Mouse (Mus musculus): ENCODE data around the gene Efcc1. TPM values are rescaled to one million over a fixed set of nuclear protein-coding genes. Genes with fewer than 3 reads are reported as not detected.

Gene Efcc1
- polyA plus RNA-seq, 1 experiment from 2014 or later = 0.80 TPM

GRCm38 (mm10) chr6:87748531-87748930 is 17.9 kb downstream of the Efcc1 start:
- Histone ChIP-seq H3K27ac (ENCODE audit: low read length) (no peak overlapping the region), H3K9ac (ENCODE audit: low read length) (no peak overlapping the region), H3K9me3 (replicated peaks; ENCODE audit: control insufficient read depth, low read length) (no peaks in the 10 kb centered on the region), H3K27me3 (ENCODE audit: control insufficient read depth, insufficient read depth, low read length) (no peaks in the 10 kb centered on the region), H3K36me3 (ENCODE audit: control insufficient read depth, insufficient read depth) (no peaks in the 10 kb centered on the region), H3K4me1 (ENCODE audit: control insufficient read depth, insufficient read depth, low read length) (no peaks in the 10 kb centered on the region), H3K4me2 (ENCODE audit: low read depth, low read length) (no peak overlapping the region), H3K4me3 (ENCODE audit: low read length) (no peak overlapping the region)
- ATAC-seq (replicated peaks; ENCODE audit: extremely low read depth, insufficient read depth, low FRiP score) = no peak
- WGBS = 70% methylated on average over 6 of the region's 6 CpGs

- no peak for ATAC-seq (replicated peaks; ENCODE audit: extremely low read depth, insufficient read depth, low FRiP score)
- Histone ChIP-seq H3K36me3 (ENCODE audit: control insufficient read depth, insufficient read depth) (no peaks in the 10 kb centered on the region), H3K4me3 (ENCODE audit: low read length) (no peak overlapping the region), H3K4me1 (ENCODE audit: control insufficient read depth, insufficient read depth, low read length) (no peaks in the 10 kb centered on the region), H3K4me2 (ENCODE audit: low read depth, low read length) (no peak overlapping the region), H3K27me3 (ENCODE audit: control insufficient read depth, insufficient read depth, low read length) (no peaks in the 10 kb centered on the region), H3K27ac (ENCODE audit: low read length) (no peak overlapping the region), H3K9me3 (replicated peaks; ENCODE audit: control insufficient read depth, low read length) (no peaks in the 10 kb centered on the region), H3K9ac (ENCODE audit: low read length) (no peak overlapping the region)
- 73% methylated on average over 8 of the region's 8 CpGs for WGBS
Observed at GRCm38 (mm10) chr6:87750184-87750910, 19.7 kb downstream of the Efcc1 start.

GRCm38 (mm10) chr6:87751574-87751973 is 20.9 kb downstream of the Efcc1 start:
- Histone ChIP-seq H3K4me1 (ENCODE audit: control insufficient read depth, insufficient read depth, low read length) (no peaks in the 10 kb centered on the region), H3K27ac (ENCODE audit: low read length) (no peak overlapping the region)

GRCm38 (mm10) chr6:87755196-87755595 is 24.5 kb downstream of the Efcc1 start:
- ATAC-seq (replicated peaks; ENCODE audit: extremely low read depth, insufficient read depth, low FRiP score) = no peak
- no peaks in the 10 kb centered on the region for H3K27me3 ChIP-seq (ENCODE audit: control insufficient read depth, insufficient read depth, low read length)
- no peak overlapping the region for H3K9ac ChIP-seq (ENCODE audit: low read length)
- WGBS = 78% methylated on average over 4 of the region's 4 CpGs
- no peaks in the 10 kb centered on the region for H3K4me1 ChIP-seq (ENCODE audit: control insufficient read depth, insufficient read depth, low read length)
- H3K27ac ChIP-seq (ENCODE audit: low read length) = no peak overlapping the region
- no peaks in the 10 kb centered on the region for H3K36me3 ChIP-seq (ENCODE audit: control insufficient read depth, insufficient read depth)
- no peak overlapping the region for H3K4me2 ChIP-seq (ENCODE audit: low read depth, low read length)
- H3K9me3 ChIP-seq (replicated peaks; ENCODE audit: control insufficient read depth, low read length) = no peaks in the 10 kb centered on the region
- H3K4me3 ChIP-seq (ENCODE audit: low read length) = no peak overlapping the region

More at GRCm38 (mm10) chr6:87751574-87751973, 20.9 kb downstream of the Efcc1 start:
- Histone ChIP-seq H3K9me3 (replicated peaks; ENCODE audit: control insufficient read depth, low read length) (no peaks in the 10 kb centered on the region), H3K4me3 (ENCODE audit: low read length) (no peak overlapping the region), H3K9ac (ENCODE audit: low read length) (no peak overlapping the region), H3K4me2 (ENCODE audit: low read depth, low read length) (no peak overlapping the region), H3K27me3 (ENCODE audit: control insufficient read depth, insufficient read depth, low read length) (no peaks in the 10 kb centered on the region), H3K36me3 (ENCODE audit: control insufficient read depth, insufficient read depth) (no peaks in the 10 kb centered on the region)
- 79% methylated on average over 6 of the region's 6 CpGs for WGBS
- ATAC-seq (replicated peaks; ENCODE audit: extremely low read depth, insufficient read depth, low FRiP score) = no peak

DNA sequence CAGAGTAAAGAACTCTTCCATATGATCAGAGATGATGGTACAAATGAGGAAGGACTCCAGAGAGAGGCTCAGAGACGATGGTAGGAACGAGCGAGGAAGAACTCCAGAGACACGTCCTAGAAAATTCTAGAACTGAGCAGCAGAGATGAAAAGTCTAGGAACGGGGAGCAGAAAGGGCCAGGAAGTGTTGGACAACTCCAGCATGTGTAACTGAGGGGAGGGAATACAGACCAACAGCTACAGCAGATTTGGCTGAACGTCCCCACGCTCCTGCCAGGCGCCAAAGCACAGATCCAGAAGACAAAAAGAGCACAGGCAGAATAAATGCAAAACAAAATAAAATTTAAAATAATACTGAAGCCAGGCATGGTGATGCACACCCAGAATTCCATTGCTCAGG is 26.2 kb downstream of the Efcc1 start:
- H3K27me3 ChIP-seq (ENCODE audit: control insufficient read depth, insufficient read depth, low read length) = no peaks in the 10 kb centered on the region
- no peak for ATAC-seq (replicated peaks; ENCODE audit: extremely low read depth, insufficient read depth, low FRiP score)
- H3K36me3 ChIP-seq (ENCODE audit: control insufficient read depth, insufficient read depth) = no peaks in the 10 kb centered on the region
- no peak overlapping the region for H3K4me2 ChIP-seq (ENCODE audit: low read depth, low read length)
- no peaks in the 10 kb centered on the region for H3K4me1 ChIP-seq (ENCODE audit: control insufficient read depth, insufficient read depth, low read length)
- 82% methylated on average over 8 of the region's 8 CpGs for WGBS
- H3K27ac ChIP-seq (ENCODE audit: low read length) = no peak overlapping the region
- H3K4me3 ChIP-seq (ENCODE audit: low read length) = no peak overlapping the region
- no peaks in the 10 kb centered on the region for H3K9me3 ChIP-seq (replicated peaks; ENCODE audit: control insufficient read depth, low read length)
- no peak overlapping the region for H3K9ac ChIP-seq (ENCODE audit: low read length)

- Histone ChIP-seq H3K27me3 (ENCODE audit: control insufficient read depth, insufficient read depth, low read length) (no peaks in the 10 kb centered on the region), H3K27ac (ENCODE audit: low read length) (no peak overlapping the region), H3K36me3 (ENCODE audit: control insufficient read depth, insufficient read depth) (no peaks in the 10 kb centered on the region), H3K4me1 (ENCODE audit: control insufficient read depth, insufficient read depth, low read length) (no peaks in the 10 kb centered on the region), H3K4me2 (ENCODE audit: low read depth, low read length) (no peak overlapping the region), H3K9me3 (replicated peaks; ENCODE audit: control insufficient read depth, low read length) (no peaks in the 10 kb centered on the region), H3K4me3 (ENCODE audit: low read length) (no peak overlapping the region), H3K9ac (ENCODE audit: low read length) (no peak overlapping the region)
- ATAC-seq (replicated peaks; ENCODE audit: extremely low read depth, insufficient read depth, low FRiP score) = no peak
- WGBS = 58% methylated on average over 3 of the region's 3 CpGs
Observed at GRCm38 (mm10) chr6:87759404-87759803, 28.7 kb downstream of the Efcc1 start.

GRCm38 (mm10) chr6:87759850-87760249 is 29.2 kb downstream of the Efcc1 start:
- H3K27me3 ChIP-seq (ENCODE audit: control insufficient read depth, insufficient read depth, low read length) = no peaks in the 10 kb centered on the region
- ATAC-seq (replicated peaks; ENCODE audit: extremely low read depth, insufficient read depth, low FRiP score) = no peak
- no peaks in the 10 kb centered on the region for H3K4me1 ChIP-seq (ENCODE audit: control insufficient read depth, insufficient read depth, low read length)
- H3K9me3 ChIP-seq (replicated peaks; ENCODE audit: control insufficient read depth, low read length) = no peaks in the 10 kb centered on the region
- WGBS = 58% methylated on average over 3 of the region's 3 CpGs
- no peaks in the 10 kb centered on the region for H3K36me3 ChIP-seq (ENCODE audit: control insufficient read depth, insufficient read depth)
- H3K4me2 ChIP-seq (ENCODE audit: low read depth, low read length) = no peak overlapping the region
- no peak overlapping the region for H3K4me3 ChIP-seq (ENCODE audit: low read length)
- H3K27ac ChIP-seq (ENCODE audit: low read length) = no peak overlapping the region
- no peak overlapping the region for H3K9ac ChIP-seq (ENCODE audit: low read length)

GRCm38 (mm10) chr6:87762161-87762560 is 31.5 kb downstream of the Efcc1 start:
- H3K9me3 ChIP-seq (replicated peaks; ENCODE audit: control insufficient read depth, low read length) = no peaks in the 10 kb centered on the region
- 70% methylated on average over 5 of the region's 5 CpGs for WGBS
- H3K27me3 ChIP-seq (ENCODE audit: control insufficient read depth, insufficient read depth, low read length) = no peaks in the 10 kb centered on the region
- no peak for ATAC-seq (replicated peaks; ENCODE audit: extremely low read depth, insufficient read depth, low FRiP score)
- no peak overlapping the region for H3K27ac ChIP-seq (ENCODE audit: low read length)
- no peak overlapping the region for H3K9ac ChIP-seq (ENCODE audit: low read length)
- H3K36me3 ChIP-seq (ENCODE audit: control insufficient read depth, insufficient read depth) = no peaks in the 10 kb centered on the region
- no peak overlapping the region for H3K4me2 ChIP-seq (ENCODE audit: low read depth, low read length)
- H3K4me1 ChIP-seq (ENCODE audit: control insufficient read depth, insufficient read depth, low read length) = no peaks in the 10 kb centered on the region
- no peak overlapping the region for H3K4me3 ChIP-seq (ENCODE audit: low read length)

DNA sequence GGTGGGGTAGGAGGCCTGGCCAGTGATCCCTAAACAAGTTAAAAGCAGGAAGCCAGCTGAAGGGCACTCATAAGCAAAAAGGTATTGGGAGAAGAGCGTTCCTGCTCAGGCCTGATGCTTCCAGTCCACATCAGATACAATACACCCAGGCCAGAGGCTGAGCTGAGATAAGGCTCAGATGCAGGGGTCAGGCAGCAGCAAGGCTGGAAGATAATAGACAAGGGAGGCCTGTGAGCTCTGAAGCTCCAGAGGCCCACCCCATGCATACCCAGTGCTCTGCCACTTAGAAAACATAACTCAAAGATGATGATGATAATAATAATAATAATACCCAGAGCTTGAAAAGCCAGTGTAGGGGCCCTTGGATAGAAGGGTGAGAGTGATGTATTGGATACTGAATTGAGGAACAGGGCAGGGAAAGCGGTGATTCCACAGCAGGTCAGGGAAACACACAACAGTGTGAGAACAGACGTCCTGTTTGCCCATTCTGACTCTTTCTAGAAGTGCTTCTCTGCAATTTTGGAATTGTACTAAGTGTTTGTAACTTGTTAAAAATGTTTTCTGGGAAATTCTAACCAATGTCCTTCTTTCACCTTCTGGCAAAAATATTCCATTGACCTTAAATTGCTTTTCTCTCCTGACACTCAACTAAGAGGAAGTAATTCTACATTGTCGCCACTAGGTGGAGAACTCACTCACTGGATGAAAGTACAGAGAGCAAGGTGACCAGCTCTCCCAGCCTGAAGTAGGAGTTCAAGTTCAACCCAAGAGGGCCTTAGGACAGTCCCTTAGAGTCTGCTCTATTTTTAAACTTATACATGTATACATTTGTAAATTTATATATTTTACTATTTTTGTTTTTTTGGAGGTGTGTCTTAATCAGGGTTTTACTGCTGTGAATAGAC is 33.0 kb downstream of the Efcc1 start:
- no peak overlapping the region for H3K4me3 ChIP-seq (ENCODE audit: low read length)
- H3K36me3 ChIP-seq (ENCODE audit: control insufficient read depth, insufficient read depth) = no peaks in the 10 kb centered on the region
- no peak for ATAC-seq (replicated peaks; ENCODE audit: extremely low read depth, insufficient read depth, low FRiP score)
- no peaks in the 10 kb centered on the region for H3K27me3 ChIP-seq (ENCODE audit: control insufficient read depth, insufficient read depth, low read length)
- H3K4me1 ChIP-seq (ENCODE audit: control insufficient read depth, insufficient read depth, low read length) = no peaks in the 10 kb centered on the region
- no peak overlapping the region for H3K9ac ChIP-seq (ENCODE audit: low read length)
- H3K9me3 ChIP-seq (replicated peaks; ENCODE audit: control insufficient read depth, low read length) = 0 out of 2 replicates have a peak, but pooled peaks cover 2% of the 10 kb centered on the region
- no peak overlapping the region for H3K4me2 ChIP-seq (ENCODE audit: low read depth, low read length)
- 58% methylated on average over 4 of the region's 4 CpGs for WGBS
- no peak overlapping the region for H3K27ac ChIP-seq (ENCODE audit: low read length)

All from heart, embryonic 16.5 days (tissue).